Mouse (Mus musculus) heart, postnatal 36 days (tissue): ENCODE results near the gene Wdr11. TPM values are rescaled to one million over a fixed set of nuclear protein-coding genes. Genes with fewer than 3 reads are reported as not detected.
A peak's percentile ranks its signal among the peaks of the same experiment; 100 is the strongest.

Source experiments
- DNase-seq, 2 experiments: peaks; one replicate each; pipeline ENCODE4 v3.0.0; 2021 to 2022
- intact Hi-C: fragments of 180-260 bp; cut with DNase I; formaldehyde crosslinking; loops from one replicate; pipeline ENCODE4 v1.15.1; 2025
- total RNA-seq, 2 experiments: library from RNA; stranded (reverse); gene quantifications; 2 replicates each; pipeline ENCODE4 v1.2.3; 2021

Gene Wdr11
- total RNA-seq, result 10 to 100 TPM; 23.8 to 24.0 TPM

- intact Hi-C loops, result no loop called here
- DNase-seq, result peak; percentile 79 to 86
These were observed at the start of gene Wdr11 for GRCm38 (mm10) chr7:129591371-129592131. Gene Wdr11 (plus strand): TSS chr7:129591863.

DNA sequence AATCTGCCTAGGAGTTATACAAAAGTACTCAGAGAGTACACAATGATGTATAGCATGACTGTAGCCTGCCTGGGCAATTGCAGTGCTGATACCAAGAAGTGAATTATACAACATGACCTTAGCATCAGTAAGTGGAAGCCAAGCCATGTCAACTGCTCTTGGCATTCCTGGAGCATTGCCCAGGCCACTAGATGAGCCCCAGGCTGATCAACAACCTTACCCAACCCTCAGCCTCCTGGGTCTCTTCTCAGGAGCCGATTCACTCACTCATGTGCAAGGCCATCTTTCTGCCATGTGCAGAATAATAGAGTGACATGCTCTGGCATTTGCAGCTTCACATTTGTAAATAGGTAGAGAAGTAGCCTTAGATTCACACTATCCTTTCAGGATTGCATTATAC, 24.1 kb upstream of the Wdr11 start:
- no peak for DNase-seq
- intact Hi-C loops, result no loop called here

- intact Hi-C loops, result no loop called here
- DNase-seq, result no peak
These were observed 23.3 kb upstream of the Wdr11 start for GRCm38 (mm10) chr7:129568338-129568737.

DNA sequence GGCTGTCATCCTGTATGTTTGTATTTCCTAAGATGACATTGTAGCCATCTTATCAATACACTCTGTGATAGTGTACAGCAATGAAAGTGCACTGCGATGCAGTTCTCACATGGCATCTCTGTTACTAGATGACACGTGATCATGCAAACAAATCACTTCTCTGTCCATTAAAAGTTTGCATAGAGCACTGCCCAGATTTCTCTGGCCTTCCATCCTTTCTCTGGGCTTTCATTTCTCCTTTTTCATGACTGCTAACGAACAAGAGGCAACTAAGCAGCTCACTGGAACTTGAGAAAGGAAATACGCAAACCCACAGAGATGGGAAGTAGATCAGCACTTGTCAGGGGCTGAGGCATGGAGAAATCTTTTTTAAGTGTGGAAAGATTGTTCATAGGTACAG, 17.2 kb upstream of the Wdr11 start:
- intact Hi-C loops, result no loop called here
- no peak for DNase-seq

DNA sequence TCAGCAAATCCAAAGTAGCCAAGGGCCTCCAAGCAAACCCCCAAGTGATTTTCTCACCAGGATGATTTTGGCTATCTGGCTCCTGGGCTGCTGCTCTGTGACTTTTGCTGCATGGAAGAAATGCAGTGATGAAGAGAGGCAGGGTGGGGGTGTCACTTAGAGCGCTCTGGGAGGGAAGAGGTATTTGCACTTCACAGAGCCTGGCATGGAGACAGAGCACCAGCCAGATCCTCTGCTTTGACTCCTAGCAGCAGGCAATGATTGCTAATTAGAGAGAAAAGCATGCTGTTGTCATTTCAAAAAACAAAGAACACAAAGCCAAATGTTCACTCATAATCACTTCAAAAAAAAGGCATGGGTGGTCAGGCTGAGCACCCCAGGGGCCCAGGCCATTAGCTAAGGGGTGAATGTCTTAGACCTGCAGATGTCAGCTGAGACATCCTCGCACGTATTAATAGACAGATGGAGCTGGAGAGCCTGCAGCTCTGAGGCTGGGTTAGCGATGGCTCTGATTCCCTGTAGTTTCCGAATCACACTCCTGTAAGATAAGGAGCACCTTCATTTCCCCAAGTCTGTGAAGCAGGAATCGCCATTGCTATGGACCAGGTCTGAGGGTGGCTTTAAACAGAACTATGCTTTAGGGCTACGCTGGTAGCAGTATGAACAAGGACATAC, 16.4 kb upstream of the Wdr11 start:
- DNase-seq, result no peak

GRCm38 (mm10) chr7:129592132-129592745, 576 bp downstream of the Wdr11 start:
- intact Hi-C loops, result no loop called here
- DNase-seq, result no peak

More for the DNA sequence above, 16.4 kb upstream of the Wdr11 start:
- intact Hi-C loops, result no loop called here

GRCm38 (mm10) chr7:129597186-129597585, 5.5 kb downstream of the Wdr11 start:
- intact Hi-C loops, result no loop called here
- no peak for DNase-seq

DNA sequence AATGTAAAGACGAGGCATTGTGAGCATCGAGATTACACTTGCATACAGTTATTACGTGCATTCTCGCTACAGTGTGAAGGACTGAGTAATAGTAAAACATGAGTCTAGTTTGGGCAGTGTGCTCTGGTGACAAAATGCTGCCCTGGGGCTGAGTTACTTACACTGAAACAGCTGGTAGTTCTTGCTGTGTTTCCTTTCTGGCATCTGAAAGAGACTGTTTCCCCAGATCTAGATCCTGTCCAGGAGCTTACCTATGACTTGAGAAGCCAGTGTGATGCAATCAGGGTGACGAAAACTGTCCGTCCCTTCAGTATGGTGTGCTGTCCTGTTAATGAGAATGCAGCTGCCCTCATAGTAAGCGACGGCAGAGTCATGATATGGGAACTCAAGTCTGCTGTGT, 14.6 kb downstream of the Wdr11 start:
- no peak for DNase-seq
- intact Hi-C loops, result no loop called here

GRCm38 (mm10) chr7:129621141-129621540, 29.5 kb downstream of the Wdr11 start:
- intact Hi-C loops, result no loop called here
- DNase-seq, result no peak

DNA sequence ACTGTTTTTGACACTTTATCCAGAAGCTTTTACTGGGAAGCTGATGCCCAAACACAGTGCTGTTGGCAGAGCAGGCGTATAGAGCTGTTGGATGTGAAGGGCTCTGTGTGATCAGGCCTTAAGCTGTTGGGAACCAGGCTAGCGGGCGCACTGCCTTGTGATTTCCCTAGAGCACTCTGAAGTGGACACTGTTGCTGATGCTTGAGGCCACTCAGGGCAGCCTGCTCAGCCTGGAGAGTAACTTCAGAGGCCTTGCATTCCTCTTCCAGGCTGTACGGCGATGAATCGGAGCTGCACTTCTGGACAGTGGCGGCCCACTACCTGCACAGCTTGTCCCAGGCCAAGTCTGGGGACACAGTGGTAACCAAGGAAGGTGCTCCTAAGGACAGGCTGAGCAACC, 38.7 kb downstream of the Wdr11 start:
- intact Hi-C loops, result no loop called here
- no peak for DNase-seq

GRCm38 (mm10) chr7:129631453-129631852, 39.8 kb downstream of the Wdr11 start:
- DNase-seq, result no peak
- intact Hi-C loops, result no loop called here

- intact Hi-C loops, result no loop called here
- no peak for DNase-seq
These were observed 44.4 kb downstream of the Wdr11 start for GRCm38 (mm10) chr7:129635898-129636640.

GRCm38 (mm10) chr7:129636992-129637391, 45.3 kb downstream of the Wdr11 start:
- DNase-seq, result no peak
- intact Hi-C loops, result no loop called here

DNA sequence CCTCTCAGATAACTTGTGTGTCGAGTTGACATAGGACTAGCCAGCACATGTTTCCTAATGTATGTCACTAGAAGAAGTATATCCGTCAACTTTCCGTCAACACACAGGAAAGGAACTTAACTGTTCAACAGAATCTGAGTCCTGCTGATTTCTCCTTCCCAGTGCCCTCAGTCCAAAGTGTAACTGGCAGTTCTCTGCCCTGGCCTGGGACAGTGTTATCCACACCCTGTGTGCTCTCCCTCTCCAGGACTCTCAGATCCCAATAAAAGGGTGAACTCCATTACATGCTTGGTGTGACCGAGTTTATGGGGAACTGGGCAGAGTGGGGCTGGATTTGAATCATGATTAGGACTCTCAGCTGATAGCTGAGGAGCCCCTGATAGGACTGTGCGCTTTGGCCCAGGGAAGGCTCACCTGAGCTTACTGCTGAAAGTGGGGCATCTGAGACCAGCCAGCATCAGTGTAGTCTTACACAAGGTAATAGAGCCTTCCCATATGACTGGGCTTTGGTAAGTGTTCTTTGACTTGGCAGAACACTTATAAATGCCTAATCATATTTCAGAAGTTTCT, 46.3 kb downstream of the Wdr11 start:
- no peak for DNase-seq
- intact Hi-C loops, result no loop called here

DNA sequence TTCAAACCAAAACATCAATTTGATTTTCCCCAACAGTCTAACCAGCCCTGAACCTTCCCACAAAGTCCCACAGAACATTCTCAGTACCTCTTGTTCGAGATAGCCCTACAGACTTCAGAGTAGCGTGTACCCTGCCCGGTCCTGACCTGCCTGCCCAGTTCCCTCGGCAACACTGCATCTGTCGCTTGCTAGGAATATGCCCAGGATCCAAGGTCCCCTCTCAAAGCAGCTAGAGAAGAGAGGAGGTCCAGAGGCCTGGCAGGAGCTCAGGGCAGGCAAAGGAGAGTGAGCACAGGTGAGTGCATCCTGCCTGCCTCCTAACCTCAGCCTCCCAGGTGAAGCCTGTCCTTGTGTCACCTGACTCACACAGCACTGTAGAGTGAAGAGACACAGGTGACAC, 47.3 kb downstream of the Wdr11 start:
- intact Hi-C loops, result no loop called here

GRCm38 (mm10) chr7:129639833-129640232, 48.2 kb downstream of the Wdr11 start:
- no peak for DNase-seq
- intact Hi-C loops, result no loop called here

More for the DNA sequence above, 47.3 kb downstream of the Wdr11 start:
- no peak for DNase-seq

- intact Hi-C loops, result no loop called here
- DNase-seq, result no peak
These were observed 51.6 kb downstream of the Wdr11 start for GRCm38 (mm10) chr7:129643290-129643689.

- DNase-seq, result no peak
- intact Hi-C loops, result no loop called here
These were observed 56.1 kb downstream of the Wdr11 start for GRCm38 (mm10) chr7:129647798-129648197.

- intact Hi-C loops, result no loop called here
- DNase-seq, result peak; percentile 80 to 86
These were observed 57.3 kb downstream of the Wdr11 start for GRCm38 (mm10) chr7:129648938-129649337.

DNA sequence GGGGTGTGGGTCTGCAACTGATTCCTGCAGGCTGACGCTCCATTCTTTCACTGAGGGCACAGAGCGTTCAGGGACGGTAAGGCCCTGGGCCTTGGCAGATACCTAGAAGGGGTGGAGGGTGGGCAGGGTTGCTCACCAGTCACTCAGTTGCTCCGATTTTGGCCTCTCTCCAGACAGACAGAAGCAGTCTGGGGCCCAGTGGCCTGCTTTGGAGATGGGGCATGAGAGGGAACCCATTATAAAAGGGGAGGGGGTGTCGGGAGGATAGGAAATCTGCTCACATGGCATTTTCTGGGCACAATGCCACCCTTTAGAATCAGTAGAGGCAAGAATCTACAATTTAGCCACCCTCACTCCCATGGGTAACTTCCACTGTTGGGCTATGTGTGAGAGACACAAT, 59.1 kb downstream of the Wdr11 start:
- intact Hi-C loops, result loop anchor here (5.0 kb wide), 1 partner anchor 732 kb away; no protein-coding TSS in a partner anchor
- DNase-seq, result no peak

DNA sequence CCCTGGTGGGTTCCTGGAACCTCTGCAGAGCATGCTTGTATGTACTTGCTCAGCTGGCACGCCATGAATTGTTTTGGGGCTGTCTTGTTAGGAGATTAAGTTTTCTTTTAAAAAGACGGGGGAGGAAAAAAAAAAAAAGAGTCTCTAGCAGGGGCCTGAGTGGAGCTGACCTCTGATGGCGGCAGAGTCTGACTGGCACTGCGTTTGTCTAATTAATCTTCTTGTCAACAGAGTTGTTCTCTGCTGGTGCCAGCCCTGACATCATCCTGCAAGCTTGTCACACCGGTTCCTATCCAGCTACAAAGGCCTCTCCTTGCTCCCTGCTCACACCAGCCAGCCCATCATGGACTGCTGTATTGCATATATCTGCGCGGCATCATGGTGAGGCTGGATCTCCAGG, 60.1 kb downstream of the Wdr11 start:
- intact Hi-C loops, result loop anchor here (5.0 kb wide), 1 partner anchor 731 kb away; no protein-coding TSS in a partner anchor
- no peak for DNase-seq
